Mouse (Mus musculus): ENCODE results near the gene Asap2. TPM values are rescaled to one million over a fixed set of nuclear protein-coding genes. Genes with fewer than 3 reads are reported as not detected.

Gene Asap2
- polyA plus RNA-seq, 1 experiment from 2014 or later: 9.8 TPM

DNA sequence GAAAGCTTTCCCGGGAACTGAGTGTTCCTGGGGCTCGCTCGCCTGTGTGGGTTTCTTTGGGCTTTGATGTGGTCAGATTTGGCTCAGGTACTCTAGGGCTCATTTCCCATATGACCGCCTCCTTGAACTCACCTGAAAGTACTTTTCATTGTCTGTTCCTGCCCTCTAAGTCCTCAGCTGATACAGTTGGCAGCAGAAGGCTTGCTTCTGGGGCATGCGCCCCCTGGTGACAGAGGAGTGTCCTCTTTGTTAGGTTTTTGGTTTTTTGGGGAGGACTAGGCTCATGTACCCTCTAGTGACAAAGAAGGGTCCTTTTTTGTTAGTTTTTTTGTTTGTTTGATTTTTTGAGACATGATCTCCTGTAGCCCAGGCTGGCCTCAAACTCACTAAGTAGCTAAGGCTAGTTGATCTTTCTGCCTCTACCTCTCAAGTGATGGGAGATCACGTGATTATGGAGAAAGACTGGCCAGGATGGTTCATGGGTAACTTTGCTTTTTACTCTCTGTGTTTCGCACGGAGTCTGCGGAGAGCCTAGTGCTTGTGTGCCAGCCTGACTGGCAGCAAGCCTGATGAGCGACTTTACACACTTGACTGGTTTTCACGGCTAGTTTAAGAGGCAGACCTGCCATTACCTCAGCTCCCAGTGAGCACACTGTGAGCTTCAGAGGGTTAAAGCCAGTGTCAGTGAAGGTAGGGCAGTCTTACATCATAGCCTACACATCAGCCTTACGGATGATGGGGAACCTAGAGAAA lies 328.1 kb downstream of the Asap2 start:
- Histone ChIP-seq H3K9ac (no peak overlapping the region), H3K4me1 (replicated peaks) (peaks cover 6% of the 10 kb centered on the region; the same call in 1 of the 2 replicates), H3K27me3 (replicated peaks) (no peaks in the 10 kb centered on the region), H3K9me3 (replicated peaks) (no peaks in the 10 kb centered on the region), H3K4me3 (no peak overlapping the region), H3K27ac (ENCODE audit: poor library complexity, severe bottlenecking) (no peak overlapping the region), H3K4me2 (no peak overlapping the region), H3K36me3 (peaks cover 62% of the 10 kb centered on the region)
- ATAC-seq (ENCODE audit: insufficient number of reproducible peaks, low FRiP score): no peak
- WGBS: 80% methylated on average over 12 of the region's 12 CpGs

Measured in heart, embryonic 12.5 days (tissue).